Comparison of ENCODE assay signal across 13 mouse cellular contexts in genomic region chr1:190797483-190798058, GRCm38 (mm10).
DNase-seq lines count a peak whose midpoint lies in the region; ATAC-seq and TF ChIP-seq lines count a peak whose summit lies in the region.
"Had no signal": no experiment of that assay in that cellular context is flagged by ENCODE, and none has a peak within 500 bp of the region (broad histone marks: within the 10 kb centered on the region; RNA-seq: fewer than 3 reads in every experiment).

No protein-coding gene starts in this region.

- 0 out of 2 replicates have a peak, but pooled peaks have one; percentile 32 for ATAC-seq in hindbrain, postnatal 0 days
- ATAC-seq in hindbrain, embryonic 13.5 days (ENCODE audit: low FRiP score), result no peak
- ATAC-seq in lung, postnatal 0 days, result peak; percentile 57

- DNase-seq in hindbrain, postnatal 0 days (ENCODE audit: low spot score), result no peak
- DNase-seq in lung, postnatal 0 days (ENCODE audit: low spot score), result peak; percentile 14
- no peak for DNase-seq in lung, postnatal 4 days
- DNase-seq in kidney, postnatal 14 days, result peak; percentile 9
- peak; percentile 12 for DNase-seq in yolk sac, embryonic 10.5 days (ENCODE audit: low spot score)
- no peak for DNase-seq in heart, postnatal 4 days
- DNase-seq: adrenal gland, adult 8-10 months; thymus, postnatal 4 days had no signal

- no peaks in the 10 kb centered on the region for H3K27me3 ChIP-seq in hindbrain, postnatal 0 days (ENCODE audit: insufficient read depth, low read length)
- H3K27me3 ChIP-seq in hindbrain, embryonic 13.5 days, result no peaks in the 10 kb centered on the region
- no peaks in the 10 kb centered on the region for H3K27me3 ChIP-seq in lung, postnatal 0 days (replicated peaks; ENCODE audit: insufficient read depth, low read length)
- H3K27me3 ChIP-seq: embryonic facial prominence, embryonic 12.5 days had no signal

- H3K4me3 ChIP-seq in hindbrain, postnatal 0 days (ENCODE audit: low read length), result no peak overlapping the region
- no peak overlapping the region for H3K4me3 ChIP-seq in hindbrain, embryonic 13.5 days
- H3K4me3 ChIP-seq in lung, postnatal 0 days (ENCODE audit: low read depth, low read length), result no peak overlapping the region
- H3K4me3 ChIP-seq: embryonic facial prominence, embryonic 12.5 days; left cerebral cortex, adult 2 months; myocyte had no signal

- H3K27ac ChIP-seq in hindbrain, postnatal 0 days, result no peak overlapping the region
- no peak overlapping the region for H3K27ac ChIP-seq in hindbrain, embryonic 13.5 days
- H3K27ac ChIP-seq in lung, postnatal 0 days (ENCODE audit: low read length), result no peak overlapping the region
- H3K27ac ChIP-seq: embryonic facial prominence, embryonic 12.5 days; left cerebral cortex, adult 2 months had no signal

- TF ChIP-seq EP300 in lung, postnatal 0 days (IDR thresholded peaks at IDR 0.05), result no peak

- 70% methylated on average over 11 of the region's 11 CpGs for WGBS in hindbrain, postnatal 0 days
- whole genome bisulfite sequencing in hindbrain, embryonic 13.5 days, result 76% methylated on average over 11 of the region's 11 CpGs
- 47% methylated on average over 11 of the region's 11 CpGs for WGBS in lung, postnatal 0 days

- no peak for TF ChIP-seq CTCF in hindbrain, postnatal 0 days (IDR thresholded peaks at IDR 0.05; ENCODE audit: low read depth)
- no peak for TF ChIP-seq CTCF in lung, postnatal 0 days (IDR thresholded peaks at IDR 0.05)

- no peak overlapping the region for H3K9ac ChIP-seq in hindbrain, postnatal 0 days (replicated peaks; ENCODE audit: low read length)
- H3K9ac ChIP-seq in hindbrain, embryonic 13.5 days, result no peak overlapping the region
- H3K9ac ChIP-seq in lung, postnatal 0 days (replicated peaks; ENCODE audit: low read depth), result no peak overlapping the region
- H3K9ac ChIP-seq: embryonic facial prominence, embryonic 12.5 days had no signal

- no peaks in the 10 kb centered on the region for H3K9me3 ChIP-seq in hindbrain, postnatal 0 days (ENCODE audit: low read length)
- H3K9me3 ChIP-seq in hindbrain, embryonic 13.5 days, result no peaks in the 10 kb centered on the region
- no peaks in the 10 kb centered on the region for H3K9me3 ChIP-seq in lung, postnatal 0 days (ENCODE audit: low read length)
- H3K9me3 ChIP-seq: embryonic facial prominence, embryonic 12.5 days had no signal

- peaks cover 7% of the 10 kb centered on the region; the same call in 1 of the 2 replicates for H3K36me3 ChIP-seq in hindbrain, postnatal 0 days (ENCODE audit: insufficient read depth, low read length)
- peaks cover 22% of the 10 kb centered on the region for H3K36me3 ChIP-seq in hindbrain, embryonic 13.5 days
- peaks cover 17% of the 10 kb centered on the region for H3K36me3 ChIP-seq in lung, postnatal 0 days (ENCODE audit: insufficient read depth, low read length)

- no peak overlapping the region for H3K4me2 ChIP-seq in hindbrain, postnatal 0 days (ENCODE audit: low read depth, low read length)
- H3K4me2 ChIP-seq in hindbrain, embryonic 13.5 days, result no peak overlapping the region
- no peak overlapping the region for H3K4me2 ChIP-seq in lung, postnatal 0 days (replicated peaks; ENCODE audit: low read depth, low read length)
- H3K4me2 ChIP-seq: embryonic facial prominence, embryonic 12.5 days; midbrain, embryonic 11.5 days had no signal

- H3K4me1 ChIP-seq in hindbrain, postnatal 0 days (ENCODE audit: insufficient read depth, low read length), result no peaks in the 10 kb centered on the region
- peaks cover 31% of the 10 kb centered on the region for H3K4me1 ChIP-seq in hindbrain, embryonic 13.5 days (replicated peaks)
- no peaks in the 10 kb centered on the region for H3K4me1 ChIP-seq in lung, postnatal 0 days (ENCODE audit: insufficient read depth, low read depth, low read length)
- H3K4me1 ChIP-seq: embryonic facial prominence, embryonic 12.5 days had no signal

Comparison
In these comparisons a context has a peak if more than half of its experiments do, and no peak if none do; other contexts are left out.
1. DNase-seq: peak in lung, postnatal 0 days (single experiment), kidney, postnatal 14 days (single experiment) and yolk sac, embryonic 10.5 days (single experiment); none in hindbrain, postnatal 0 days (single experiment), lung, postnatal 4 days (0 of 2) and heart, postnatal 4 days (single experiment).